In the genomic region with DNA sequence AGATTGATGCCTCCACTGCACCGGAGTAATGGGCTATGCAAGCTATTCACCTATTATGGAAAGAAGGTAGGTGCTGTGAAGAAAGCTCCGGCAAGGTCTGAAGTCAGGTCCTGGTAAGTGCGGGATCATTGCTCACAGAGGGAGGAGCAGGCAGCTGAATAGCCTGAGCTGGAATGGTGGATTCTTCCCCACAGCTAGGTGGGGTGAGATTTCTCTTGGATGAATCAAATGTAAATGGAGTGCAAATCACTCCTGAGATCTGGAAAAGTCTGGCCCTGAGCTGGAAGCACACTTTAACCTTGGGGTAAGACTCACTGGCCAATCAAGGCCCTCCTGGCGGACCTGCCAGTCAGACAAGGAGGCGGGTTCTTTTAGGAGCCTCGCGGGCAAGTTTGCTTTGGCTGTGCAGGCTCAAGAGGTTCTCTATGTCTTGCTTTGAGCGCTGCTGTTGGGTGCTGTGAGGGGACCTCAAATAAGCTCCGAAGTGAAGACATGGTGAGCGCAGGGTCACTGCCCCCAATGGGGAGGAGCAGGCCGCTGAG, we compare ENCODE assay signal across 8 mouse cellular contexts. TPM values are rescaled to one million over a fixed set of nuclear protein-coding genes. Genes with fewer than 3 reads are reported as not detected.
DNase-seq lines count a peak whose midpoint lies in the region; TF ChIP-seq lines count a peak whose summit lies in the region.

A gene (plus strand): TSS at position 397 of the 542 bp plus-strand sequence.

- H3K4me1 ChIP-seq in embryonic fibroblast, embryonic 13.5 days (ENCODE audit: control insufficient read depth, insufficient read depth, low read length) = no peaks in the 10 kb centered on the region
- peaks cover 5% of the 10 kb centered on the region; the same call in 1 of the 2 replicates for H3K4me1 ChIP-seq in midbrain, embryonic 10.5 days

- peak; percentile 26 for DNase-seq in 3134 (ENCODE audit: extremely low read depth, insufficient read length, low spot score)
- DNase-seq in NIH3T3 (ENCODE audit: low read depth) = peak; percentile 34
- DNase-seq in heart, postnatal 10 days = no peak
- no peak for DNase-seq in large intestine, adult 2 months (ENCODE audit: low read depth, low spot score)
- DNase-seq in midbrain, embryonic 10.5 days (ENCODE audit: low spot score) = peak; percentile 21
- DNase-seq in right cerebral cortex, postnatal 4 days = no peak
- no peak for DNase-seq in B cell, adult 2 months

- no peaks in the 10 kb centered on the region for H3K27me3 ChIP-seq in midbrain, embryonic 10.5 days (ENCODE audit: low read depth, poor library complexity, severe bottlenecking)

- no peak for TF ChIP-seq POLR2A in embryonic fibroblast, embryonic 13.5 days (IDR thresholded peaks at IDR 0.05; ENCODE audit: low read depth, low read length)

- H3K4me3 ChIP-seq in embryonic fibroblast, embryonic 13.5 days (ENCODE audit: insufficient read depth, low read length) = no peak within 1 kb of the TSS
- H3K4me3 ChIP-seq in midbrain, embryonic 10.5 days = no peak within 1 kb of the TSS

- H3K36me3 ChIP-seq in midbrain, embryonic 10.5 days = no peaks in the 10 kb centered on the region

- 20% methylated on average over 11 of the region's 11 CpGs for WGBS in large intestine, adult 2 months
- WGBS in midbrain, embryonic 10.5 days = 12% methylated on average over 11 of the region's 11 CpGs

- no peaks in the 10 kb centered on the region for H3K9me3 ChIP-seq in midbrain, embryonic 10.5 days (replicated peaks)

- H3K27ac ChIP-seq in embryonic fibroblast, embryonic 13.5 days (ENCODE audit: insufficient read depth, low read length) = no peak within 1 kb of the TSS
- H3K27ac ChIP-seq in midbrain, embryonic 10.5 days (replicated peaks) = no peak within 1 kb of the TSS

- no peak for TF ChIP-seq CTCF in embryonic fibroblast, embryonic 13.5 days (IDR thresholded peaks at IDR 0.05; ENCODE audit: borderline replicate concordance, insufficient read depth, low read length)

- intact Hi-C loops in heart, postnatal 10 days (cut with DNase I) = no loop called here

RNA-seq across cellular contexts. Expression of the gene that starts here (rescaled TPM):
- 513 and 827 TPM in 2 replicates for polyA plus RNA-seq in embryonic fibroblast, embryonic 13.5 days (2011; ENCODE audit: insufficient read length, low read depth, missing spikeins)
- 100 to 1,000 TPM; 272 to 274 TPM for total RNA-seq in heart, postnatal 10 days (2021)
- polyA plus RNA-seq in large intestine, adult 2 months (2012; rRNA removed) = 47.0 and 49.5 TPM in 2 replicates
- polyA plus RNA-seq in midbrain, embryonic 10.5 days (2016; fragmentation: Nextera tagmentation; extraction: Ambion mirVana) = 89.2 and 96.1 TPM in 2 replicates

Comparison
In these comparisons a context has a peak if more than half of its experiments do, and no peak if none do; other contexts are left out.
1. DNase-seq: peak in 3134 (single experiment), NIH3T3 (single experiment) and midbrain, embryonic 10.5 days (single experiment); none in heart, postnatal 10 days (0 of 2), large intestine, adult 2 months (single experiment), right cerebral cortex, postnatal 4 days (single experiment) and B cell, adult 2 months (0 of 2).